Mouse (Mus musculus) lung, postnatal 0 days (tissue): ENCODE results near the gene Calm2. TPM values are rescaled to one million over a fixed set of nuclear protein-coding genes. Genes with fewer than 3 reads are reported as not detected.
A peak's percentile ranks its signal among the peaks of the same experiment; 100 is the strongest.

Experiments used
- ATAC-seq: fragments of 200-750 bp; cut with Nextera tagmentation; 2 replicates; pipeline ENCODE4 v1.8.0; 2017; ENCODE audit warnings: moderate library complexity
- DNase-seq: peaks from one replicate; pipeline ENCODE4 v3.0.0-alpha.2; 2016; ENCODE audit warnings: low spot score
- H3K27ac ChIP-seq: fragments of 300-500 bp; sonication (generic); 2 replicates; pipeline ENCODE4 v1.5.1; 2014; ENCODE audit warnings: antibody characterized with exemption, mild to moderate bottlenecking, low read length, mixed read lengths
- H3K27me3 ChIP-seq: fragments of 300-500 bp; sonication (generic); replicated peaks from 2 replicates; pipeline ENCODE4 v1.6.1; 2014; ENCODE audit warnings: low read length, mixed read lengths; ENCODE audit not compliant: insufficient read depth
- H3K36me3 ChIP-seq: fragments of 300-500 bp; sonication (generic); 2 replicates; pipeline ENCODE4 v1.6.1; 2014; ENCODE audit warnings: low read length, mixed read lengths; ENCODE audit not compliant: insufficient read depth
- H3K4me1 ChIP-seq: fragments of 300-500 bp; sonication (generic); 2 replicates; pipeline ENCODE4 v1.6.1; 2014; ENCODE audit warnings: antibody characterized with exemption, low read depth, low read length, mixed read lengths; ENCODE audit not compliant: insufficient read depth
- H3K4me2 ChIP-seq: fragments of 300-500 bp; sonication (generic); replicated peaks from 2 replicates; pipeline ENCODE4 v1.6.1; 2014; ENCODE audit warnings: low read depth, mild to moderate bottlenecking, low read length, moderate library complexity, mixed read lengths
- H3K4me3 ChIP-seq: fragments of 300-500 bp; sonication (generic); 2 replicates; pipeline ENCODE4 v1.5.1; 2014; ENCODE audit warnings: low read depth, low read length
- H3K9ac ChIP-seq: fragments of 300-500 bp; sonication (generic); replicated peaks from 2 replicates; pipeline ENCODE4 v1.6.1; 2014; ENCODE audit warnings: low read depth, mild to moderate bottlenecking
- H3K9me3 ChIP-seq: fragments of 300-500 bp; sonication (generic); 2 replicates; pipeline ENCODE4 v1.6.1; 2016; ENCODE audit warnings: low read length, mixed read lengths
- CTCF ChIP-seq: IDR thresholded peaks from 2 replicates; pipeline ENCODE4 v1.5.1; 2016; ENCODE audit warnings: antibody characterized with exemption, mild to moderate bottlenecking
- EP300 ChIP-seq: IDR thresholded peaks from 2 replicates; pipeline ENCODE4 v1.6.1; 2016; ENCODE audit warnings: antibody characterized with exemption, mild to moderate bottlenecking, control low read depth
- WGBS: fragments of 180-500 bp; shearing (Covaris S2); extraction: QIAGEN DNeasy Blood & Tissue Kit; methylation state at CpG from one replicate; pipeline ENCODE4 v1.1.7; 2014; 5-methylcytosine and 5-hydroxymethylcytosine counted together
- polyA plus RNA-seq: library from polyadenylated mRNA; unstranded; fragments of >200 nt; fragmentation: Nextera tagmentation; extraction: Ambion mirVana; gene quantifications from 2 replicates; pipeline ENCODE4 v1.2.1, GENCODE M21; 2015

The Calm2 gene
- polyA plus RNA-seq, 1 experiment from 2014 or later = 887 TPM

GRCm38 (mm10) chr17:87461499-87461896 is 14.8 kb upstream of the Calm2 start:
- peaks cover 28% of the 10 kb centered on the region for H3K4me1 ChIP-seq
- H3K9ac ChIP-seq = no peak overlapping the region
- no peak overlapping the region for H3K4me2 ChIP-seq
- DNase-seq = no peak
- H3K27ac ChIP-seq = no peak overlapping the region
- WGBS = 57% methylated on average over 3 of the region's 3 CpGs
- TF ChIP-seq CTCF (peak; percentile 54), EP300 (no peak)
- H3K27me3 ChIP-seq = no peaks in the 10 kb centered on the region
- ATAC-seq = no peak
- no peaks in the 10 kb centered on the region for H3K36me3 ChIP-seq
- no peak overlapping the region for H3K4me3 ChIP-seq
- no peaks in the 10 kb centered on the region for H3K9me3 ChIP-seq

DNA sequence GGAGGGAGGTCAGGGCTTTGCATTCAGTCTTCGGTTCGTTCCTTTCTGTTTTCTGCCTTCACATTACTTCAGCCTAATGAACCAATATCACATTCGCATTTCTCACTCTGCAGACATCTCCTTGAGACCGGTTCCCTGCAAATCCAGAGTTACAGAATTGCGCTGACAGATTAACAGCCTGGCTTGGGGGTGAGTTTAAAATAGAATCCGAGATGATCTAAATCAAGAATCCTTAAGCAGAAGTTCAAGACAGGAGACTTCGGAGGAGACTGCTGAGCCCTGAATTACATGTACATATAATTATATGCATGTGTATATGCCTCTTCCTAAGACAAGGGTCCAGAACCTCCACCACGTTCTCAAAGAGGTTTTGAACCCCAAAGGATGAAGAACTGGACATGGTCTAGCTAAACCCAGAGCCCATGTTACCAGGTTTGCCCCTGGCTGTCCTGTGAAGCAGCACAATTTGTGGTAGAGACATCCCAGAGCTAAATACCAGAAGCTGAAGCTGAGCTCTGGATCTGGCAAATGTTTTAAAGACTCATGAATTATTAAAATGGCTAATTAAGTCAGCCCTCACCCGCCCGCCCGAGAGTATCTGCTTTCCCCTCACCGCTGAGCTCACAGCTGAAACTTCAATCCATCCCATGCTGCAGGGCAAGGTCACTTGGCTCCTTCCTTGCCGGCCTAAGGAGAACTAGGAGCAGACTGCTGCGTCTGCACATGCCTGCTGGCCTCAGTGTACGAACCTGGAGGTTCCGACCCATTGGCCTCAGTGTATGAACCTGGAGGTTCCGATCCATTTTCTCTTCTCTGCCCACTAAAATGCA is 14.1 kb upstream of the Calm2 start:
- Histone ChIP-seq H3K9ac (0 out of 2 replicates have a peak overlapping the region, but pooled peaks have one; percentile 6), H3K27ac (peak overlapping the region; percentile 89), H3K4me2 (peak overlapping the region; percentile 52), H3K27me3 (no peaks in the 10 kb centered on the region), H3K36me3 (no peaks in the 10 kb centered on the region), H3K4me1 (peaks cover 28% of the 10 kb centered on the region), H3K4me3 (peak overlapping the region; percentile 1; the same call in 1 of the 2 replicates), H3K9me3 (no peaks in the 10 kb centered on the region)
- WGBS = 44% methylated on average over 17 of the region's 17 CpGs
- DNase-seq (no peak), ATAC-seq (no peak)
- no peak for TF ChIP-seq CTCF
- no peak for TF ChIP-seq EP300

DNA sequence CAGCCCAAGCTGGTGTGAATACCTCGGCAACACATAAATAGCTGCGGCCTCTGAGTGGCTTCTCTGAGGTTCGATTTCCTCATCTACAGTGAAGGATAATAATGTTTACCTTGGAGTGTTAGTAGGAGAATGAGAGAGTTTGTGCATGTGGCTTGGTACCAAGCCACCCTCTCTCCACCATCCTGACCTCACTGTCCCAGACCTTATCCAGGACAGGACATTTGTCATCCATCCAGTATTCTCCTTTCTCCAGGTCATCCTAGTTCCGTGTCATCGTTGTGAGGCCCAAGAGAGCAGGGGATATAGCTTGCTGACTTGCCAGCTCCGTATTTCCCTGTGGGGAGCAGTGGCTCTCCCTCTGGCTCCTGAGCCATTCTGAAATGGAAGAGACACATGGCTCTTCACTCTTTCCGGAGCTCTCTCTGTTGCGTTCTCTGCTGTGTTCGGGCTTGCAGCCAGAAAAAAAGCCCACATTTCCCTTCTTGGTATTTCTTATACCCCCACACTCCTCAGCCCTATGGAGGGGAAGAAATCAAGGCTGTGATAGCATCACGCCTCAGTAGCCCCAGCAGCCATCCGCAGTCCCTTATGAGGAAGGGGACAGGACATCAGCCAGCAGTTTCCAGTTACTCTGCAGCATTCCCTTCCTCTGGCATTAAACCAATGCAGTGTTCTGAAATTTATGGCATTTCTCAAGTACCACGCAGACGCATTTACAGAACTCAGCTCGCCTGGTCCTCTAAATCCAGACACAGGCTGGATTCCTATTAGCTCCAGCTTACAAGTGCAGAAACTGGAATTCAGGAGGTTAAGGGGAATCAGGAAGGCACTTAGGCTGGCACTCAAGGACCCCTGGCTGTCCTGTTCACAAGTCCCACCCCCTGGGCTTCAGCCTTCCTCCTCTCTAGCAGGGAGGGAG is 13.3 kb upstream of the Calm2 start:
- Histone ChIP-seq H3K4me1 (peaks cover 28% of the 10 kb centered on the region), H3K27me3 (no peaks in the 10 kb centered on the region), H3K36me3 (no peaks in the 10 kb centered on the region), H3K4me3 (peak overlapping the region; percentile 2; the same call in 1 of the 2 replicates), H3K9me3 (no peaks in the 10 kb centered on the region), H3K27ac (peak overlapping the region; percentile 89), H3K4me2 (peak overlapping the region; percentile 52), H3K9ac (0 out of 2 replicates have a peak overlapping the region, but pooled peaks have one; percentile 6)
- DNase-seq (peak; percentile 88), ATAC-seq (peak; percentile 68)
- 10% methylated on average over 14 of the region's 14 CpGs for WGBS
- TF ChIP-seq EP300 = peak; percentile 79; the same call in 1 of the 2 replicates
- no peak for TF ChIP-seq CTCF

GRCm38 (mm10) chr17:87458911-87459749 is 12.4 kb upstream of the Calm2 start:
- peak overlapping the region; percentile 52 for H3K4me2 ChIP-seq
- peaks cover 28% of the 10 kb centered on the region for H3K4me1 ChIP-seq
- H3K27me3 ChIP-seq = no peaks in the 10 kb centered on the region
- H3K9ac ChIP-seq = no peak overlapping the region
- H3K9me3 ChIP-seq = no peaks in the 10 kb centered on the region
- 4% methylated on average over 13 of the region's 17 CpGs for whole genome bisulfite sequencing
- no peak for TF ChIP-seq EP300
- no peak for TF ChIP-seq CTCF
- H3K27ac ChIP-seq = peak overlapping the region; percentile 89
- H3K36me3 ChIP-seq = no peaks in the 10 kb centered on the region
- DNase-seq (peak; percentile 87), ATAC-seq (peak; percentile 89)
- 0 out of 2 replicates have a peak overlapping the region, but pooled peaks have one; percentile 2 for H3K4me3 ChIP-seq

DNA sequence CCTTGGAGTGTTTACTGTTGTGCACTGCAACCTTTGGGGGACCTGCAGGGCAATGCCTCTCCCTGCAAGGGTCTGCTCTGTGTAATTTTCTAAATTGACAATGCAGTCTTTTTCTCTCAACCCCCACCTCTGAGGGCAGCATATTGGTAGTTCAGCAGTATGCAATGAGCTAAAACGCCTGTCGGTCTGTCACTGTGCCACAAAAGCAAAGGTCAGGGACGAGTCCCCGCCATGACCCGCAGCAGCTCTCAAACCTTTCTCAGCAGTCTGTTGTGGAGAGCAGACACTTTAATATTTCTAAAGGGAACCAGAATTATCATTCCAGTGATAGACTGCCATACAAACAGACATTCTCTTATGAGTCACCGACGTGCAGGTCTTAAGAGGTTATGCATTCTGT is 11.2 kb upstream of the Calm2 start:
- H3K27me3 ChIP-seq = no peaks in the 10 kb centered on the region
- no peak for DNase-seq
- no peaks in the 10 kb centered on the region for H3K9me3 ChIP-seq
- H3K4me2 ChIP-seq = no peak overlapping the region
- no peak for TF ChIP-seq EP300
- no peak for TF ChIP-seq CTCF
- H3K4me1 ChIP-seq = peaks cover 28% of the 10 kb centered on the region
- no peak for ATAC-seq
- H3K4me3 ChIP-seq = no peak overlapping the region
- no peak overlapping the region for H3K9ac ChIP-seq
- no peak overlapping the region; the same call in 1 of the 2 replicates for H3K27ac ChIP-seq
- WGBS = 50% methylated on average over 7 of the region's 7 CpGs
- H3K36me3 ChIP-seq = no peaks in the 10 kb centered on the region
